Mouse (Mus musculus): ENCODE measurements around the gene Ppil4.

Ppil4 gene

GRCm38 (mm10) chr10:7824663-7825280, 32.1 kb downstream of the Ppil4 start:
- DNase-seq (ENCODE audit: low spot score in 2 of 2): peak in 1 of 2 experiments; percentile 43

GRCm38 (mm10) chr10:7825281-7825665, 32.6 kb downstream of the Ppil4 start:
- DNase-seq (ENCODE audit: low spot score in 2 of 2): peak in 1 of 2 experiments; percentile 39

GRCm38 (mm10) chr10:7826106-7826505, 33.4 kb downstream of the Ppil4 start:
- no peak for DNase-seq (ENCODE audit: low spot score in 2 of 2)

- DNase-seq (ENCODE audit: low spot score in 2 of 2): peak; percentile 46 to 70
Measured at GRCm38 (mm10) chr10:7832171-7832676, 39.5 kb downstream of the Ppil4 start, which contains the start of gene Zc3h12d. Gene Zc3h12d (plus strand): TSS chr10:7832470.

GRCm38 (mm10) chr10:7833377-7834165, 40.9 kb downstream of the Ppil4 start:
- DNase-seq (ENCODE audit: low spot score in 2 of 2): peak; percentile 40 to 72

GRCm38 (mm10) chr10:7834671-7835225, 42.1 kb downstream of the Ppil4 start:
- DNase-seq (ENCODE audit: low spot score in 2 of 2): peak in 1 of 2 experiments; percentile 65

GRCm38 (mm10) chr10:7836902-7837301, 44.2 kb downstream of the Ppil4 start:
- DNase-seq (ENCODE audit: low spot score in 2 of 2): peak in 1 of 2 experiments; percentile 35

GRCm38 (mm10) chr10:7837446-7837845, 44.8 kb downstream of the Ppil4 start:
- peak in 1 of 2 experiments; percentile 51 for DNase-seq (ENCODE audit: low spot score in 2 of 2)

- no peak for DNase-seq (ENCODE audit: low spot score in 2 of 2)
Measured at GRCm38 (mm10) chr10:7838036-7838435, 45.3 kb downstream of the Ppil4 start.

GRCm38 (mm10) chr10:7838874-7839421, 46.3 kb downstream of the Ppil4 start:
- peak in 1 of 2 experiments; percentile 56 for DNase-seq (ENCODE audit: low spot score in 2 of 2)

GRCm38 (mm10) chr10:7839551-7840352, 47.1 kb downstream of the Ppil4 start:
- no peak for DNase-seq (ENCODE audit: low spot score in 2 of 2)

- DNase-seq (ENCODE audit: low spot score in 2 of 2): no peak
Measured at GRCm38 (mm10) chr10:7840353-7840733, 47.7 kb downstream of the Ppil4 start.

- DNase-seq (ENCODE audit: low spot score in 2 of 2): no peak
Measured at GRCm38 (mm10) chr10:7840785-7841184, 48.1 kb downstream of the Ppil4 start.

GRCm38 (mm10) chr10:7841571-7842080, 48.9 kb downstream of the Ppil4 start:
- peak in 1 of 2 experiments; percentile 52 for DNase-seq (ENCODE audit: low spot score in 2 of 2)

- no peak for DNase-seq (ENCODE audit: low spot score in 2 of 2)
Measured at GRCm38 (mm10) chr10:7843181-7843580, 50.5 kb downstream of the Ppil4 start.

GRCm38 (mm10) chr10:7844161-7844560, 51.5 kb downstream of the Ppil4 start:
- DNase-seq (ENCODE audit: low spot score in 2 of 2): no peak

- DNase-seq (ENCODE audit: low spot score in 2 of 2): no peak
Measured at GRCm38 (mm10) chr10:7845136-7845535, 52.4 kb downstream of the Ppil4 start.

GRCm38 (mm10) chr10:7845991-7846390, 53.3 kb downstream of the Ppil4 start:
- no peak for DNase-seq (ENCODE audit: low spot score in 2 of 2)

GRCm38 (mm10) chr10:7847166-7847605, 54.5 kb downstream of the Ppil4 start:
- no peak for DNase-seq (ENCODE audit: low spot score in 2 of 2)

- no peak for DNase-seq (ENCODE audit: low spot score in 2 of 2)
Measured at GRCm38 (mm10) chr10:7851891-7852290, 59.2 kb downstream of the Ppil4 start.

- DNase-seq (ENCODE audit: low spot score in 2 of 2): peak in 1 of 2 experiments; percentile 37
Measured at GRCm38 (mm10) chr10:7860494-7860893, 67.8 kb downstream of the Ppil4 start.
